Mouse (Mus musculus): Measurements from ENCODE around the gene Cacng2. TPM values are rescaled to one million over a fixed set of nuclear protein-coding genes. Genes with fewer than 3 reads are reported as not detected.

Cacng2 gene
- total RNA-seq, 2 experiments from 2014 or later, result 0.05 TPM; not detected in 1

GRCm38 (mm10) chr15:78082149-78082548, 37.7 kb downstream of the Cacng2 start:
- no peak for DNase-seq

- no peak for DNase-seq
Observed at GRCm38 (mm10) chr15:78081384-78081783, 38.4 kb downstream of the Cacng2 start.

- DNase-seq, result no peak
Observed at GRCm38 (mm10) chr15:78080326-78080725, 39.5 kb downstream of the Cacng2 start.

GRCm38 (mm10) chr15:78078776-78079628, 40.8 kb downstream of the Cacng2 start:
- DNase-seq, result no peak

GRCm38 (mm10) chr15:78078206-78078605, 41.6 kb downstream of the Cacng2 start:
- no peak for DNase-seq

- DNase-seq, result no peak
Observed at GRCm38 (mm10) chr15:78075921-78076320, 43.9 kb downstream of the Cacng2 start.

- DNase-seq, result no peak
Observed at GRCm38 (mm10) chr15:78073109-78073508, 46.7 kb downstream of the Cacng2 start.

GRCm38 (mm10) chr15:78066475-78066874, 53.4 kb downstream of the Cacng2 start:
- peak; percentile 79 for DNase-seq

- no peak for DNase-seq
Observed at GRCm38 (mm10) chr15:78065541-78065940, 54.3 kb downstream of the Cacng2 start.

GRCm38 (mm10) chr15:78064340-78064739, 55.5 kb downstream of the Cacng2 start:
- DNase-seq, result no peak

GRCm38 (mm10) chr15:78062467-78062866, 57.4 kb downstream of the Cacng2 start:
- DNase-seq, result no peak

GRCm38 (mm10) chr15:78056930-78057329, 62.9 kb downstream of the Cacng2 start:
- DNase-seq, result no peak

GRCm38 (mm10) chr15:78050682-78051081, 69.1 kb downstream of the Cacng2 start:
- DNase-seq, result no peak

GRCm38 (mm10) chr15:78049933-78050332, 69.9 kb downstream of the Cacng2 start:
- DNase-seq, result no peak

- no peak for DNase-seq
Observed at GRCm38 (mm10) chr15:78045842-78046241, 74.0 kb downstream of the Cacng2 start.

GRCm38 (mm10) chr15:78045314-78045713, 74.5 kb downstream of the Cacng2 start:
- no peak for DNase-seq

- DNase-seq, result no peak
Observed at GRCm38 (mm10) chr15:78044826-78045225, 75.0 kb downstream of the Cacng2 start.

GRCm38 (mm10) chr15:78042706-78043105, 77.1 kb downstream of the Cacng2 start:
- DNase-seq, result no peak

GRCm38 (mm10) chr15:78037626-78038025, 82.2 kb downstream of the Cacng2 start:
- DNase-seq, result no peak

- DNase-seq, result peak; percentile 35
Observed at GRCm38 (mm10) chr15:78036586-78036985, 83.2 kb downstream of the Cacng2 start.

GRCm38 (mm10) chr15:78029938-78030337, 89.9 kb downstream of the Cacng2 start:
- no peak for DNase-seq

- no peak for DNase-seq
Observed at GRCm38 (mm10) chr15:78026521-78026920, 93.3 kb downstream of the Cacng2 start.

GRCm38 (mm10) chr15:78024211-78024610, 95.6 kb downstream of the Cacng2 start:
- DNase-seq, result no peak

- DNase-seq, result no peak
Observed at GRCm38 (mm10) chr15:78014046-78014445, 105.8 kb downstream of the Cacng2 start.
